Mouse (Mus musculus) kidney, adult 2 months (tissue): ENCODE measurements around the gene Cpsf7. TPM values are rescaled to one million over a fixed set of nuclear protein-coding genes. Genes with fewer than 3 reads are reported as not detected.
A peak's percentile ranks its signal among the peaks of the same experiment; 100 is the strongest.
"Not testable (repeated sequence)": the region's sequence is repeated elsewhere in the genome, so short reads cannot be mapped to it uniquely, and the experiment has no call there.

Experiments
- DNase-seq: peaks from one replicate; pipeline ENCODE4 v3.0.0; 2021
- H3K27ac ChIP-seq: fragments of 200-500 bp; 2 replicates; pipeline ENCODE4 v1.5.1; 2012; ENCODE audit warnings: low read depth, low read length, control low read depth, inconsistent platforms; ENCODE audit not compliant: insufficient read depth
- H3K27me3 ChIP-seq: fragments of 200-500 bp; replicated peaks from 2 replicates; pipeline ENCODE4 v1.6.1; 2012; ENCODE audit warnings: mild to moderate bottlenecking, moderate library complexity, low read length, inconsistent platforms; ENCODE audit not compliant: control insufficient read depth, insufficient read depth
- H3K36me3 ChIP-seq: fragments of 200-500 bp; 2 replicates; pipeline ENCODE4 v1.6.1; 2012; ENCODE audit warnings: mild to moderate bottlenecking, moderate library complexity, low read length, inconsistent platforms; ENCODE audit not compliant: control insufficient read depth, insufficient read depth
- H3K4me1 ChIP-seq: fragments of 200-500 bp; 2 replicates; pipeline ENCODE4 v1.6.1; 2011; ENCODE audit warnings: low read length; ENCODE audit not compliant: control insufficient read depth, insufficient read depth
- H3K4me3 ChIP-seq: fragments of 200-500 bp; 2 replicates; pipeline ENCODE4 v1.5.1; 2011; ENCODE audit warnings: mild to moderate bottlenecking, low read depth, low read length, control low read depth; ENCODE audit not compliant: insufficient read depth
- CTCF ChIP-seq: fragments of 200-500 bp; conservative IDR thresholded peaks from 2 replicates; pipeline ENCODE4 v1.5.1; 2011; ENCODE audit warnings: low read depth, mild to moderate bottlenecking, control low read depth, low read length, moderate library complexity, mixed read lengths; ENCODE audit not compliant: insufficient read depth, insufficient read length
- POLR2A ChIP-seq: fragments of 200-500 bp; IDR thresholded peaks from one replicate; pipeline ENCODE4 v1.6.1; 2011; ENCODE audit warnings: low read depth, low read length, control low read depth
- WGBS: fragments of 180-500 bp; shearing (Covaris S2); methylation state at CpG from one replicate; pipeline ENCODE4 v1.1.7; 2018; 5-methylcytosine and 5-hydroxymethylcytosine counted together
- polyA plus RNA-seq: library from polyadenylated mRNA; depleted of rRNA; stranded (reverse); fragments of >200 nt; gene quantifications from 2 replicates; pipeline ENCODE4 v1.2.3, GENCODE M21; 2012

Gene Cpsf7
- polyA plus RNA-seq, 1 experiment: 28.9 TPM

- Histone ChIP-seq H3K27ac (peak within 1 kb of the TSS; percentile 98), H3K4me1 (peaks cover 18% of the 10 kb centered on the region), H3K27me3 (no peaks in the 10 kb centered on the region), H3K36me3 (peaks cover 4% of the 10 kb centered on the region; the same call in 1 of the 2 replicates), H3K4me3 (peak within 1 kb of the TSS; percentile 78)
- WGBS: under 1% methylated on average over 11 of the region's 11 CpGs
- no peak for DNase-seq
- no peak for TF ChIP-seq POLR2A
- 0 out of 2 replicates have a peak, but pooled peaks have one; percentile 3 for TF ChIP-seq CTCF
These were observed 844 bp downstream of the Cpsf7 start, which contains the start of gene Sdhaf2 for GRCm38 (mm10) chr19:10525910-10526309. Gene Sdhaf2 (minus strand): TSS chr19:10526142.

GRCm38 (mm10) chr19:10530082-10530481, 5.0 kb downstream of the Cpsf7 start:
- no peak overlapping the region for H3K27ac ChIP-seq
- H3K4me3 ChIP-seq: no peak overlapping the region
- TF ChIP-seq CTCF (peak; percentile 20; the same call in 1 of the 2 replicates), POLR2A (no peak)
- H3K27me3 ChIP-seq: no peaks in the 10 kb centered on the region
- peaks cover 17% of the 10 kb centered on the region for H3K36me3 ChIP-seq
- peaks cover 11% of the 10 kb centered on the region for H3K4me1 ChIP-seq
- 100% methylated on average over 1 of the region's 1 CpGs for WGBS
- DNase-seq: no peak

- Histone ChIP-seq H3K36me3 (peaks cover 32% of the 10 kb centered on the region), H3K27ac (no peak overlapping the region), H3K4me1 (no peaks in the 10 kb centered on the region), H3K4me3 (no peak overlapping the region), H3K27me3 (no peaks in the 10 kb centered on the region)
- DNase-seq: no peak
- WGBS: 94% methylated on average over 5 of the region's 5 CpGs
- TF ChIP-seq POLR2A: no peak
- TF ChIP-seq CTCF: no peak
These were observed 14.4 kb downstream of the Cpsf7 start for GRCm38 (mm10) chr19:10539454-10539853.

- TF ChIP-seq POLR2A (peak; percentile 58), CTCF (no peak)
- under 1% methylated on average over 43 of the region's 43 CpGs for WGBS
These were observed 30.8 kb downstream of the Cpsf7 start, which contains the start of gene Tmem216 for GRCm38 (mm10) chr19:10555624-10556510. Gene Tmem216 (minus strand): TSS chr19:10556238.

GRCm38 (mm10) chr19:10557001-10557400, 31.9 kb downstream of the Cpsf7 start:
- DNase-seq: no peak
- no peak for TF ChIP-seq CTCF
- no peak for TF ChIP-seq POLR2A
- WGBS: 60% methylated on average over 2 of the region's 2 CpGs
- peaks cover 6% of the 10 kb centered on the region for H3K4me1 ChIP-seq
- H3K4me3 ChIP-seq: no peak overlapping the region
- H3K36me3 ChIP-seq: no peaks in the 10 kb centered on the region
- no peak overlapping the region for H3K27ac ChIP-seq
- H3K27me3 ChIP-seq: no peaks in the 10 kb centered on the region

More at GRCm38 (mm10) chr19:10555624-10556510, 30.8 kb downstream of the Cpsf7 start, which contains the start of gene Tmem216:
- Histone ChIP-seq H3K4me3 (peak within 1 kb of the TSS; percentile 97), H3K27me3 (no peaks in the 10 kb centered on the region), H3K27ac (peak within 1 kb of the TSS; percentile 76), H3K36me3 (no peaks in the 10 kb centered on the region), H3K4me1 (peaks cover 6% of the 10 kb centered on the region)
- peak; percentile 90 for DNase-seq

- Histone ChIP-seq H3K4me3 (no peak overlapping the region), H3K27ac (no peak overlapping the region), H3K36me3 (no peaks in the 10 kb centered on the region), H3K27me3 (no peaks in the 10 kb centered on the region), H3K4me1 (peaks cover 6% of the 10 kb centered on the region)
- no peak for TF ChIP-seq POLR2A
- TF ChIP-seq CTCF: no peak
- no peak for DNase-seq
- WGBS: 36% methylated on average over 2 of the region's 2 CpGs
These were observed 32.4 kb downstream of the Cpsf7 start for GRCm38 (mm10) chr19:10557430-10557829.

- not testable (repeated sequence) for H3K4me1 ChIP-seq, H3K4me3 ChIP-seq, H3K36me3 ChIP-seq, H3K27me3 ChIP-seq, H3K27ac ChIP-seq, DNase-seq
- 74% methylated on average over 4 of the region's 4 CpGs for WGBS
These were observed 32.8 kb downstream of the Cpsf7 start for GRCm38 (mm10) chr19:10557837-10558375.
